Mouse (Mus musculus): Measurements from ENCODE around the gene Fosl2. TPM values are rescaled to one million over a fixed set of nuclear protein-coding genes. Genes with fewer than 3 reads are reported as not detected.

Gene Fosl2
- polyA plus RNA-seq, 1 experiment from 2014 or later: 0.52 TPM

- H3K4me3 ChIP-seq (ENCODE audit: low read depth, low read length): no peak overlapping the region
- H3K4me1 ChIP-seq (ENCODE audit: control insufficient read depth, insufficient read depth, low read length): no peaks in the 10 kb centered on the region
- H3K27ac ChIP-seq (ENCODE audit: low read depth, low read length): no peak overlapping the region
- H3K9ac ChIP-seq (ENCODE audit: low read length): no peak overlapping the region
- H3K4me2 ChIP-seq: no peak overlapping the region
- no peaks in the 10 kb centered on the region for H3K27me3 ChIP-seq (ENCODE audit: control insufficient read depth, insufficient read depth, low read length)
- H3K9me3 ChIP-seq (ENCODE audit: control insufficient read depth, low read length): no peaks in the 10 kb centered on the region
- no peaks in the 10 kb centered on the region for H3K36me3 ChIP-seq (ENCODE audit: control insufficient read depth, insufficient read depth, low read length)
- DNase-seq (ENCODE audit: low spot score, missing footprints): peak; percentile 59
- no peak for ATAC-seq (ENCODE audit: low FRiP score)
- 80% methylated on average over 12 of the region's 12 CpGs for WGBS
These were observed 31.2 kb upstream of the Fosl2 start for GRCm38 (mm10) chr5:32104119-32104990.

DNA sequence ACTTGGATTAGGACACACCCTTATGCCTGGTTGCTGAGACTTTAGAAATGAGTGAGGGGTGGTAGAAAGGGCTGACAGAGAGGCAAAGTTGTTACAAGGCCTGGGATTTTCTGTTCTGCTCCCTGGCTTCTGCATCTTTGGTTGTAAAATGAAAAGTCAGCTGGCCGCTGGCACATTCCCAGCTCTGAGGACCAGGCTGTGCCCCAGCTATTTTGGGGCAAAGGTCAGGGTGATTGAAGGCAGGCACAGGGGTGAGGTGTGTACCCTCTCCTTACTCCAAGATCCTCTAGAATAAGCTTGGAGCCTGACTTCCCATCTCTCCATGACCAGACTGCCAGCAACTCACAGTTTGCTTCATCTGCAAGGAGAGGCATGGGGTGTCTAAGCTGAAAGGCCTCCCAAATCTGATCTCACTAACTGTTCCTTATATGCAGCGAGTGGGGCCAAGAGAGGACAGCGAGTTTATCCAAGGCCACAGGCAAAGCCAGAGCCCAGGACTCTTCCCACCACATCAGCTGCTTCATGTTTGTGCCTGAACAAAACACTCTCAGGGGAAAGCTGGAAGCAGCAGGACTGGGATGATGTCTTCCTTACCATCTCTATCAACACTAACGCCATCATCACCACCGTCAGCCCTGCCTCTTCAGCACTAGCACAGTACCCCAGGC, 29.0 kb upstream of the Fosl2 start:
- no peak overlapping the region for H3K27ac ChIP-seq (ENCODE audit: low read depth, low read length)
- no peaks in the 10 kb centered on the region for H3K4me1 ChIP-seq (ENCODE audit: control insufficient read depth, insufficient read depth, low read length)
- no peak for DNase-seq (ENCODE audit: low spot score, missing footprints)
- H3K4me2 ChIP-seq: no peak overlapping the region
- no peak overlapping the region for H3K9ac ChIP-seq (ENCODE audit: low read length)
- 83% methylated on average over 5 of the region's 5 CpGs for WGBS
- no peak overlapping the region for H3K4me3 ChIP-seq (ENCODE audit: low read depth, low read length)
- no peaks in the 10 kb centered on the region for H3K36me3 ChIP-seq (ENCODE audit: control insufficient read depth, insufficient read depth, low read length)
- H3K9me3 ChIP-seq (ENCODE audit: control insufficient read depth, low read length): no peaks in the 10 kb centered on the region
- no peak for ATAC-seq (ENCODE audit: low FRiP score)
- H3K27me3 ChIP-seq (ENCODE audit: control insufficient read depth, insufficient read depth, low read length): no peaks in the 10 kb centered on the region

DNA sequence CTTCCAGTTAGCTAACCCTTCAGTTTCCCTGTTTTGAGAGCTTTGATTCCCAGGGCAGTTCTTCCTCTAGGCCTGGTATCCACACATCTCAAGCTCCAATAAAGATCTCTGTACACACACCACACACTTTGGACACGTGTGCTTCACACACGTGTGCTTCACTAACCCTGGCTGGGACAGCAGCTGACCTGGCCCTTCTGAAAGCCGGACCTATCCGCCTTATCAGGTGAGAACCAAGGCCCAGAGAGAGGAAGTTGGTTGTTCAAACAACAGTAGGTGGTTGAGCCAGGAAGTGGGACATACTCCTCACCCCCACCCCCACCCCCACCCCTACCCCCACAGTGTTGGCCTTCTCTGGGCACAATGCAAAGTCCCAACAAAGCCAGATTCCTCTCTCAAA, 24.9 kb upstream of the Fosl2 start:
- WGBS: 85% methylated on average over 4 of the region's 4 CpGs
- no peaks in the 10 kb centered on the region for H3K9me3 ChIP-seq (ENCODE audit: control insufficient read depth, low read length)
- no peak overlapping the region for H3K27ac ChIP-seq (ENCODE audit: low read depth, low read length)
- DNase-seq (ENCODE audit: low spot score, missing footprints): no peak
- H3K4me2 ChIP-seq: no peak overlapping the region
- no peaks in the 10 kb centered on the region for H3K36me3 ChIP-seq (ENCODE audit: control insufficient read depth, insufficient read depth, low read length)
- no peak overlapping the region for H3K9ac ChIP-seq (ENCODE audit: low read length)
- no peak for ATAC-seq (ENCODE audit: low FRiP score)
- H3K4me3 ChIP-seq (ENCODE audit: low read depth, low read length): no peak overlapping the region
- H3K27me3 ChIP-seq (ENCODE audit: control insufficient read depth, insufficient read depth, low read length): no peaks in the 10 kb centered on the region
- no peaks in the 10 kb centered on the region for H3K4me1 ChIP-seq (ENCODE audit: control insufficient read depth, insufficient read depth, low read length)

DNA sequence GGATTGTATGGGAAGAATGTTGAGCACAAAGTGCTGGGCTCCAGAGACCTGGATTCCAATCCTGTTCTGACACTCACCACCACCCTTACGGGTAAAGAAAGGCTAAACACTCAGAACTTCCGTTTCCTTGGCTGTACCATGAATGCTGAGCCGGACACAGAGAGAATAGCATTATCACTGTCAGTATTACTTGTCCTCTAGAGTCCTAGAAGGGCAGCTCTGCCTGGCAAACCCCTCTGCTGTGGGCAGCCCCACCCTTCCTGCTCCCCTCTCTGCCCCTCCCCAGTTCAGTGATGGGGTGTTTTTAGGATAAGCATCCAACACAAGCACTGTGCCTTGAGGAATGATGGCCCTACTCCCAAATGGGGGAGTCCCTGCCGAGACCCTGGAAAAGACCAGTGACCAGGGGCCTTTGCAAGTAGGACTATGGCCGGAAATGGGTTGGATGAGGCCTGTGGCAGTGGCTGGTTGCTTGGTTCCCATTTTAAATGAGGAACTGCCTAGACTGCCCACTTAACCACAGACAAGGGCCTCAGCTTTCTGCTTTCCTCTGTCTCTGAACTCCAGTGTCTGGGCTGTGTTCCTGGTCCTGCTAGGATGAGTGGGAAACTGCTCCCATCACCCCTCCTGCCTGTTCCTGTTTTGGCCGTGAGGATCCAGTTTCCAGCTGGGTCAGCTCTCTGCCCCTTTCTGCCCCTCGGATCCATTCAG, 23.2 kb upstream of the Fosl2 start:
- no peak overlapping the region for H3K4me2 ChIP-seq
- H3K27me3 ChIP-seq (ENCODE audit: control insufficient read depth, insufficient read depth, low read length): no peaks in the 10 kb centered on the region
- no peak for ATAC-seq (ENCODE audit: low FRiP score)

DNA sequence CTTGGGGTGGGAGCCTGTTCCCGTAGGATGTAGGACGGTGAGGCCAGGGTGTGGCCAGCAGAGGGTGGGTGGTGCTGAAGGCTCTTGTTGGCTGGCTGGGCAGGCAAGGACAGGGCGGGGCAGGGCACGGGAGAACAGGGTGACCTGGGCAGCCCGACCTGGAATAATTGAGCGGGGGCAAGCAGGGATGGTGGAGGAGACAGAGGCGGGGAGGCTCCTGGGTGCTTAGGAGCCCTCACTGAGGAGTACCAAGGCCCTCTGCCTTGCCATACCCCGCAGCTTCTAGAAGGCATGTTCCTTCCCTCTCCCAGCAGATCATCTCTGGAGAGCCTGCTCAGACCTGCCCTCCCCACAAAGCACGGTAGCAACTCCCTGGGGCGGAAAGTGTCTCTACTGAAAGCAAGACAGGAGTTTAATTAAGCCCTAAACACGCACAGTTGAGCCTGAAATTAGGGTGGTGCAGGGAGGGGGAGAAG, 14.7 kb upstream of the Fosl2 start:
- no peaks in the 10 kb centered on the region for H3K27me3 ChIP-seq (ENCODE audit: control insufficient read depth, insufficient read depth, low read length)
- DNase-seq (ENCODE audit: low spot score, missing footprints) (no peak), ATAC-seq (ENCODE audit: low FRiP score) (no peak)
- H3K9me3 ChIP-seq (ENCODE audit: control insufficient read depth, low read length): no peaks in the 10 kb centered on the region
- no peak overlapping the region for H3K4me3 ChIP-seq (ENCODE audit: low read depth, low read length)
- H3K36me3 ChIP-seq (ENCODE audit: control insufficient read depth, insufficient read depth, low read length): no peaks in the 10 kb centered on the region
- WGBS: 41% methylated on average over 11 of the region's 11 CpGs
- no peak overlapping the region for H3K4me2 ChIP-seq
- H3K27ac ChIP-seq (ENCODE audit: low read depth, low read length): no peak overlapping the region
- H3K9ac ChIP-seq (ENCODE audit: low read length): no peak overlapping the region
- no peaks in the 10 kb centered on the region for H3K4me1 ChIP-seq (ENCODE audit: control insufficient read depth, insufficient read depth, low read length)

More for the DNA sequence above, 23.2 kb upstream of the Fosl2 start:
- WGBS: 79% methylated on average over 7 of the region's 7 CpGs
- no peaks in the 10 kb centered on the region for H3K4me1 ChIP-seq (ENCODE audit: control insufficient read depth, insufficient read depth, low read length)
- DNase-seq (ENCODE audit: low spot score, missing footprints): no peak
- no peaks in the 10 kb centered on the region for H3K36me3 ChIP-seq (ENCODE audit: control insufficient read depth, insufficient read depth, low read length)
- H3K27ac ChIP-seq (ENCODE audit: low read depth, low read length): no peak overlapping the region
- no peak overlapping the region for H3K9ac ChIP-seq (ENCODE audit: low read length)
- H3K4me3 ChIP-seq (ENCODE audit: low read depth, low read length): no peak overlapping the region
- H3K9me3 ChIP-seq (ENCODE audit: control insufficient read depth, low read length): no peaks in the 10 kb centered on the region

DNA sequence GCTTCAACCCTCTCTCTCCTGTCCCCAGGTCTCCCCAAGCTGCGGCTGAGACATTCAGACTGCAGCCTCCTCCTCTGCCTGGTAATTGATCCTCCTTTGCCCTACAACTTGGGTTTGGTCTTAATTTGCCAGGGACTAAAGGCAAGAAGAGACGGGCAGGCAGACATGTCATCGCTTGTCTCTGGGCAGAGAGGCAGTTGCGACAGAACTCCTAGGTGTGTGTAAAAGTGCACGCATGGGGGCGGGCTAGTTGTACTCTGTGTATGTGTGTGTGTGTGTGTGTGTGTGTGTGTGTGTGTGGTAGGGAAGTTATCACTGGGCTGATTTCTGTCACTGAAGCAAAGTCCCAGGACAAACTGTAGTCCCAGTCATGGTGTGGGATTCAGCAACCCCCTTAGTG, 13.7 kb upstream of the Fosl2 start:
- no peak overlapping the region for H3K4me3 ChIP-seq (ENCODE audit: low read depth, low read length)
- no peaks in the 10 kb centered on the region for H3K36me3 ChIP-seq (ENCODE audit: control insufficient read depth, insufficient read depth, low read length)
- no peak overlapping the region for H3K4me2 ChIP-seq
- ATAC-seq (ENCODE audit: low FRiP score): no peak
- no peaks in the 10 kb centered on the region for H3K9me3 ChIP-seq (ENCODE audit: control insufficient read depth, low read length)
- no peak overlapping the region for H3K27ac ChIP-seq (ENCODE audit: low read depth, low read length)
- no peak for DNase-seq (ENCODE audit: low spot score, missing footprints)
- no peaks in the 10 kb centered on the region for H3K4me1 ChIP-seq (ENCODE audit: control insufficient read depth, insufficient read depth, low read length)
- H3K27me3 ChIP-seq (ENCODE audit: control insufficient read depth, insufficient read depth, low read length): no peaks in the 10 kb centered on the region
- H3K9ac ChIP-seq (ENCODE audit: low read length): no peak overlapping the region
- WGBS: 91% methylated on average over 6 of the region's 6 CpGs

DNA sequence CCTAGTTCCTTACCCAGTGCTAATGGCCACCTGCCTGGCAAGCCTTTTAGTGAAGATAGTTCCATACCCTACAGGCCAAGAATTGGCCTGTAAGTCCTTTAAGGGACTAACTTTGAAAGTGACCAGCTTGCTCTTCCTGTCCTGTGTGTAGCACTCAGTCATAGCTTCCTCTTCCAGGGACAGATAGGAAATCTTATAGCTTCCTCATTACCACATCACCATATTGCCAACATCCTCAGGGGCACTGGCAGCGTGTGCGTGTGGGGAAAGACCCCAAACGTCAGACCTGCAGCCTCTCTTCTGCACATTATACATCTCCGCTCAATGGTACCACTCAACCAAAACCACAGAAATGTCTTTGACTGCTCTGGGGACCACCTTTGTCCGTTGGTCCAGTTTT, 13.2 kb upstream of the Fosl2 start:
- H3K4me3 ChIP-seq (ENCODE audit: low read depth, low read length): no peak overlapping the region
- WGBS: 83% methylated on average over 5 of the region's 5 CpGs
- no peak for ATAC-seq (ENCODE audit: low FRiP score)

DNA sequence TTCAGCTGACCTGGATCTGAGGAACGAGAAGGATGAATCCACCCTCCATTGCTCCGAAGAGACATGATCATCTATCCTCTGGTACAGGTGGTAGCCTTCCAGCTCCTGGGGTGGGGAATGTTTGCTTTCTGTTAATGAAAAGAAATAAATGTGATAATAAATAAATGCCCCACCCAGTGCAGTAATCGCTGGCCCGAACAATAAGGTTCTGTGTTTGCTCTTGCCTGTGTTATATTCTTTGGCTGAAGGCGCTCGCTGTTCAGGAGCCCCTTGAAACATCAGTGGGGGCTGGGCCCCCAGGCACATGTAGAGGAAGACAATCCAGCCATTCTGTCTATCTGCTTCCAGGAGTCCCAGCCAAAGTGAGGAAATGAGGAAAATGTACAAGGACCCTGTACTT, 10.6 kb upstream of the Fosl2 start:
- no peak overlapping the region for H3K4me3 ChIP-seq (ENCODE audit: low read depth, low read length)
- H3K4me1 ChIP-seq (ENCODE audit: control insufficient read depth, insufficient read depth, low read length): no peaks in the 10 kb centered on the region
- no peaks in the 10 kb centered on the region for H3K27me3 ChIP-seq (ENCODE audit: control insufficient read depth, insufficient read depth, low read length)
- H3K9ac ChIP-seq (ENCODE audit: low read length): no peak overlapping the region
- H3K9me3 ChIP-seq (ENCODE audit: control insufficient read depth, low read length): no peaks in the 10 kb centered on the region
- H3K27ac ChIP-seq (ENCODE audit: low read depth, low read length): no peak overlapping the region
- ATAC-seq (ENCODE audit: low FRiP score) (no peak), DNase-seq (ENCODE audit: low spot score, missing footprints) (no peak)
- no peak overlapping the region for H3K4me2 ChIP-seq
- 88% methylated on average over 6 of the region's 6 CpGs for WGBS
- H3K36me3 ChIP-seq (ENCODE audit: control insufficient read depth, insufficient read depth, low read length): no peaks in the 10 kb centered on the region

More for the DNA sequence above, 13.2 kb upstream of the Fosl2 start:
- Histone ChIP-seq H3K4me2 (no peak overlapping the region), H3K27ac (ENCODE audit: low read depth, low read length) (no peak overlapping the region), H3K27me3 (ENCODE audit: control insufficient read depth, insufficient read depth, low read length) (no peaks in the 10 kb centered on the region), H3K9ac (ENCODE audit: low read length) (no peak overlapping the region), H3K9me3 (ENCODE audit: control insufficient read depth, low read length) (no peaks in the 10 kb centered on the region), H3K4me1 (ENCODE audit: control insufficient read depth, insufficient read depth, low read length) (no peaks in the 10 kb centered on the region), H3K36me3 (ENCODE audit: control insufficient read depth, insufficient read depth, low read length) (no peaks in the 10 kb centered on the region)
- DNase-seq (ENCODE audit: low spot score, missing footprints): no peak

DNA sequence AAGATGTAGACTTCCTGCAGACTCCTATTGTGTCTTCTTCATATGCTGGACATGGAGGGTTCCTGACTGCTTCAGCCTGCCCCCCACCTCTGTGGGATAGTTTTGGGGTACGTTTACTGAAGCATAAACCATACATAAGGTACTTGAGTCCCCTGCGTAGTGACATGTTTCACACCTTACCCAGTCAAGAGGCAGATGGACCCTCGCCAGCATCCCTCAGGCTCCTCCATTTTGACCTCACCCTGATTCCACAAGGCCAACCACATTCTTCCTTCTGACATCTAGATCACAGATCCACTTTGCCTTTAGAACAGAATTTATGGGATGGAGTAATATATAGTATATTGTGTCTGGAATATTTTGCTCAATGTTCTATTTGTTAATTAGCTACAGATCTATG, 8.4 kb upstream of the Fosl2 start:
- Histone ChIP-seq H3K9me3 (ENCODE audit: control insufficient read depth, low read length) (no peaks in the 10 kb centered on the region), H3K36me3 (ENCODE audit: control insufficient read depth, insufficient read depth, low read length) (no peaks in the 10 kb centered on the region), H3K27me3 (ENCODE audit: control insufficient read depth, insufficient read depth, low read length) (peaks cover 11% of the 10 kb centered on the region), H3K4me3 (ENCODE audit: low read depth, low read length) (no peak overlapping the region), H3K4me1 (ENCODE audit: control insufficient read depth, insufficient read depth, low read length) (no peaks in the 10 kb centered on the region), H3K4me2 (no peak overlapping the region), H3K9ac (ENCODE audit: low read length) (no peak overlapping the region), H3K27ac (ENCODE audit: low read depth, low read length) (no peak overlapping the region)
- DNase-seq (ENCODE audit: low spot score, missing footprints): no peak
- no peak for ATAC-seq (ENCODE audit: low FRiP score)
- 74% methylated on average over 3 of the region's 3 CpGs for WGBS

Data from midbrain, embryonic 11.5 days (tissue).